Mouse (Mus musculus) C2C12 (cell line): Measurements from ENCODE around the gene Cdca4. TPM values are rescaled to one million over a fixed set of nuclear protein-coding genes. Genes with fewer than 3 reads are reported as not detected.
"Not testable (repeated sequence)": the region's sequence is repeated elsewhere in the genome, so short reads cannot be mapped to it uniquely, and the experiment has no call there.

Source experiments
- H3K27me3 ChIP-seq: one replicate; pipeline ENCODE4 v1.6.1; 2011; ENCODE audit not compliant: control insufficient read depth, insufficient read depth, insufficient read length
- H3K36me3 ChIP-seq: one replicate; pipeline ENCODE4 v1.6.1; 2011; ENCODE audit not compliant: control insufficient read depth, insufficient read depth
- H3K4me3 ChIP-seq: one replicate; pipeline ENCODE4 v1.5.1; 2011; ENCODE audit warnings: mild to moderate bottlenecking, control low read depth; ENCODE audit not compliant: poor library complexity, insufficient read depth, severe bottlenecking
- H3K79me2 ChIP-seq: one replicate; pipeline ENCODE4 v1.6.1; 2011; ENCODE audit not compliant: control insufficient read depth, insufficient read depth
- H3K79me3 ChIP-seq: one replicate; pipeline ENCODE4 v1.6.1; 2011; ENCODE audit warnings: low read depth, control low read depth
- H3ac ChIP-seq: one replicate; pipeline ENCODE3; 2011; ENCODE audit warnings: low read depth; ENCODE audit not compliant: control insufficient read depth, insufficient read length
- CEBPB ChIP-seq: IDR thresholded peaks from one replicate; pipeline ENCODE4 v1.6.1; 2011; ENCODE audit warnings: low read depth, mild to moderate bottlenecking, control low read depth, moderate library complexity
- CTCF ChIP-seq: IDR thresholded peaks from one replicate; pipeline ENCODE4 v1.5.1; 2011; ENCODE audit not compliant: control insufficient read depth, insufficient read depth, insufficient read length
- FOSL1 ChIP-seq: IDR thresholded peaks from one replicate; pipeline ENCODE4 v1.8.0; 2011; ENCODE audit warnings: mild to moderate bottlenecking, low read length; ENCODE audit not compliant: poor library complexity, insufficient read depth, severe bottlenecking
- MAX ChIP-seq: IDR thresholded peaks from one replicate; pipeline ENCODE4 v1.6.1; 2011; ENCODE audit warnings: mild to moderate bottlenecking, control low read depth
- MYOD1 ChIP-seq: IDR thresholded peaks from one replicate; pipeline ENCODE4 v1.6.1; 2011; ENCODE audit warnings: low read depth; ENCODE audit not compliant: control insufficient read depth, insufficient read length
- MYOG ChIP-seq: IDR thresholded peaks from one replicate; pipeline ENCODE4 v1.6.1; 2011; ENCODE audit not compliant: control insufficient read depth, insufficient read length; ENCODE audit errors: extremely low read depth
- USF1 ChIP-seq: IDR thresholded peaks from one replicate; pipeline ENCODE4 v1.6.1; 2011; ENCODE audit warnings: low read depth, mild to moderate bottlenecking, control low read depth, moderate library complexity
- polyA plus RNA-seq: library from polyadenylated mRNA; unstranded; fragments of >200 nt; fragmentation: generic; extraction: Trizol; gene quantifications from one replicate; pipeline ENCODE4 v1.2.1, GENCODE M21; 2012; ENCODE audit warnings: missing spikeins

Gene Cdca4
- polyA plus RNA-seq, 1 experiment = 61.9 TPM

- TF ChIP-seq FOSL1 (no peak), MAX (no peak), USF1 (no peak), MYOD1 (no peak), CEBPB (no peak), CTCF (no peak)
- Histone ChIP-seq H3ac (no peak overlapping the region), H3K27me3 (no peaks in the 10 kb centered on the region), H3K79me2 (peaks cover 99% of the 10 kb centered on the region), H3K79me3 (peaks cover 88% of the 10 kb centered on the region), H3K36me3 (peaks cover 94% of the 10 kb centered on the region), H3K4me3 (no peak overlapping the region)
Observed at GRCm38 (mm10) chr12:112823221-112823620, 6.0 kb downstream of the Cdca4 start.

GRCm38 (mm10) chr12:112822676-112823075 lies 6.5 kb downstream of the Cdca4 start:
- Histone ChIP-seq H3K4me3 (no peak overlapping the region), H3K79me2 (peaks cover 98% of the 10 kb centered on the region), H3K27me3 (no peaks in the 10 kb centered on the region), H3K36me3 (peaks cover 92% of the 10 kb centered on the region), H3K79me3 (peaks cover 82% of the 10 kb centered on the region), H3ac (no peak overlapping the region)
- no peak for TF ChIP-seq MAX
- no peak for TF ChIP-seq FOSL1
- TF ChIP-seq CTCF = no peak
- no peak for TF ChIP-seq CEBPB
- TF ChIP-seq MYOD1 = no peak
- no peak for TF ChIP-seq MYOG
- TF ChIP-seq USF1 = no peak

GRCm38 (mm10) chr12:112821974-112822373 lies 7.2 kb downstream of the Cdca4 start:
- no peaks in the 10 kb centered on the region for H3K27me3 ChIP-seq
- no peak overlapping the region for H3ac ChIP-seq
- TF ChIP-seq MAX (no peak), MYOD1 (no peak), CTCF (no peak), MYOG (no peak), USF1 (no peak), FOSL1 (no peak), CEBPB (no peak)
- H3K36me3 ChIP-seq = peaks cover 90% of the 10 kb centered on the region
- H3K79me2 ChIP-seq = peaks cover 91% of the 10 kb centered on the region
- no peak overlapping the region for H3K4me3 ChIP-seq
- H3K79me3 ChIP-seq = peaks cover 75% of the 10 kb centered on the region

- Histone ChIP-seq H3K36me3 (peaks cover 90% of the 10 kb centered on the region), H3ac (no peak overlapping the region), H3K27me3 (no peaks in the 10 kb centered on the region), H3K79me3 (peaks cover 68% of the 10 kb centered on the region), H3K79me2 (peaks cover 83% of the 10 kb centered on the region), H3K4me3 (no peak overlapping the region)
- no peak for TF ChIP-seq MYOD1
- TF ChIP-seq CTCF = no peak
- TF ChIP-seq FOSL1 = no peak
- TF ChIP-seq MAX = no peak
- no peak for TF ChIP-seq MYOG
- no peak for TF ChIP-seq USF1
- no peak for TF ChIP-seq CEBPB
Observed at GRCm38 (mm10) chr12:112821216-112821615, 8.0 kb downstream of the Cdca4 start.

- H3K4me3 ChIP-seq = no peak overlapping the region
- TF ChIP-seq MAX (no peak), CEBPB (no peak), CTCF (no peak), MYOD1 (no peak), USF1 (no peak), FOSL1 (no peak), MYOG (no peak)
- no peak overlapping the region for H3ac ChIP-seq
- peaks cover 76% of the 10 kb centered on the region for H3K79me2 ChIP-seq
- H3K36me3 ChIP-seq = peaks cover 90% of the 10 kb centered on the region
- H3K79me3 ChIP-seq = peaks cover 61% of the 10 kb centered on the region
- H3K27me3 ChIP-seq = no peaks in the 10 kb centered on the region
Observed at GRCm38 (mm10) chr12:112820401-112820999, 8.7 kb downstream of the Cdca4 start.

GRCm38 (mm10) chr12:112819057-112819662 lies 10.1 kb downstream of the Cdca4 start:
- H3ac ChIP-seq = no peak overlapping the region
- no peak for TF ChIP-seq CEBPB
- TF ChIP-seq MAX = no peak
- TF ChIP-seq CTCF = no peak
- TF ChIP-seq MYOD1 = no peak
- TF ChIP-seq FOSL1 = no peak
- TF ChIP-seq USF1 = no peak
- TF ChIP-seq MYOG = no peak
- H3K36me3 ChIP-seq = peaks cover 78% of the 10 kb centered on the region
- no peak overlapping the region for H3K4me3 ChIP-seq
- H3K27me3 ChIP-seq = no peaks in the 10 kb centered on the region
- peaks cover 48% of the 10 kb centered on the region for H3K79me3 ChIP-seq
- peaks cover 63% of the 10 kb centered on the region for H3K79me2 ChIP-seq

GRCm38 (mm10) chr12:112816866-112817265 lies 12.4 kb downstream of the Cdca4 start:
- H3K79me3 ChIP-seq = peaks cover 25% of the 10 kb centered on the region
- H3K36me3 ChIP-seq = peaks cover 58% of the 10 kb centered on the region
- peaks cover 40% of the 10 kb centered on the region for H3K79me2 ChIP-seq
- H3ac ChIP-seq, H3K27me3 ChIP-seq, H3K4me3 ChIP-seq: not testable (repeated sequence)
